Mouse (Mus musculus) spleen, postnatal 4 days (tissue): ENCODE measurements around the gene Nucb1.
"Not testable (repeated sequence)": the region's sequence is repeated elsewhere in the genome, so short reads cannot be mapped to it uniquely, and the experiment has no call there.

Experiments
- DNase-seq, 2 experiments: peaks; one replicate each; pipeline ENCODE4 v3.0.0; 2022; ENCODE audit warnings: low spot score in 2 of 2

The Nucb1 gene

DNA sequence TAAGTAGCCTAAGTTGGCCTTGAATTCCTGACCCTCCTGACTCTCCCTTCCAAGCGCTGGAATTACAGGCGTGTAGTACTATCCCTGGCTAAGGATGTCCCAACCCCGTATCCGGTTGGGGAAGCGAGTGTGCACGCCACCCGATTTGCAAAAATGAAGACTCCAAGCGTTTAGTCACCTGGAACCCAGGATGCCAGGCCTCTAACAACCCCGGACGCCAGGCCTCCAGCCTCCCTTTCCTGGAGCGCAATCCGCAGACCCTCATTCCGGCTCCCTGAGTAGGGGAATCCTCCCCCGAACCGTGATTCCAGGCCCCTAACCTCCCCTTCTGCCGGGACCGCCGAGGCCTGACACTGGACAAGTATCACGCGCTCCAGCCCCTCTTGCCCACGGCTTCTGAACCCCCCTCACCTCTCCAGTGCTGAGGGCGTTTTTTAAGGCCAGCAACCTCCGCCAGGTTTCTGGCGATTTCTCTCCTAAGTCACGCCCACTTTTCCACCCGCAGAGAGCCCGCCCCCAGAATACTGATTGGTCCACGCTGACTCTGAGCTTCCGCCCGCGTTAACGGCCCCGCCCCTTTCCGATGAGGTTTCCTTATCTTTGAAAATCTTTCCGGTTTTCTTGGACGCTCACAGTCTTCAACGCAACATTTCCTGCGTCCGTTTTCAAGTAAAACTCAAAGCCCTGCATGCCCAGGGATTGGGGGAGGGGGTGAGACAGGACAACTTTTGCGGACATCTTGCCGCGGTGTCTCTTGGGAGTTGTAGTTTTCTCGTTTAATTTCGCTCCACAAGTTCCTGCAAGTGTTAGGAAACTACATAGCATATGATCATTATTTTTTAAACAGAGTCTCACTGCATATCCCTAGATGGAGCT, at the start of gene Nucb1:
TSS of gene Nucb1 (minus strand) at position 495 of the 876 bp plus-strand sequence.
- peak; percentile 93 to 94 for DNase-seq

- DNase-seq = no peak
Measured at GRCm38 (mm10) chr7:45558907-45559306, 48.7 kb upstream of the Nucb1 start.

DNA sequence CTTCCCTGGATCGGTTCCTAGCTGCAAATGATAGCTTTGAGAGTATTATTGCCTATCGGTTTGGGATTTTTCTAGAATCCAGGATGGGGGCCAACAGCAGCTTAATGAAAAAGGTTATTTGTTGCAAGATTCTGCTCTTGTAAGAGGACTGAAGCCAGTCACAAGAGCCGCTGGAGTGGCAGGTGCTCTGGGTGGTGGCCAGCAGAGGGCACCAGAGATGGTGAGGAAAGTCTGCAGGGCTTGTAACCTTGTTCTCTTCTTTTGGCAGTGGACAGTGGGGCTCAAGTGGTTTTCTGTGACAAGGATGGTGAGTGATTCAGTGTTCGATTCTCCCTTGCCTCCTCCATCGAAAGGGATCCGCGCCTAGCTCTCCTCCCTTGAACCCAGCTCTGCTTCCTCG, 45.6 kb upstream of the Nucb1 start:
- DNase-seq = peak; percentile 81 to 92

DNA sequence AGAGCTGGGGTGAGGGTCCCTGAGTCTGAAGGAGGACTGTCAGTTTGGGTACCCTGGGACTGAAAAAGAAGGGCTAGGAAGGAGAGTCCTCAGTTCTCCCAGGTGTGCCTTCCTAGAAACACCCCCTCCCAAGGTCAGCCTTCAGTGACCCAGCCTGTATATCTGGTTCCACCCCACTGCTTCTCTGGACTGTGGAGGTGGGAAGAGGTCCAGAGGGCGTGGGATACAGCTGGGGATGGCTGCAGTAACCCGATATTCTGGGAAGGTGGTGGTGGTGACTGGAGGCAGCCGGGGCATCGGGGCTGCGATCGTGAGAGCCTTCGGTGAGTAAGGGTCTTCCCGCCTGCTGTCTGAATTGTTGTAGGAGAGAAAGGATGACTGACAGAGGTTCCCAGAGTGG, 44.5 kb upstream of the Nucb1 start, which contains the start of gene Hsd17b14:
TSS of gene Hsd17b14 (plus strand) at position 150 of the 400 bp plus-strand sequence.
- DNase-seq = no peak

GRCm38 (mm10) chr7:45553990-45554389, 43.8 kb upstream of the Nucb1 start:
- no peak for DNase-seq

DNA sequence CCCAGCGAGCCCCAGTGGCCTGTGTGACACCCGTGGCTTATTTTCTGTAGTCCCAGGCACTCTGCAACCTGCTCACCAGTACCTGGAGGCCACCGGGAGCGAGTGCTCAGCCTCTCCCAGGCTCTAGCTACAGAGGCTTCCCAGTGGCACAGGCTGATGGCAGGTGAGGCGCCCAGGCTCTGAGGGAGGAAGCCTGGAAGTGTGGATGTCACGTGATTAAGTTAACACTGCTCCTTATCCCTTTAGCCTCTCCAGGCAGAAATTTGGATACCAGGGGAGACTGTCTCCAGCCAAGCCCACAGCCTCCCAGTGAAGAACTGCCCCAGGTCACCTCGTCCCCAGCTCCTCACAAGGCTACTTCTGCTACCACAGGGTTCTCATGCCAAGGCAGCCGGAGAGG, 43.3 kb upstream of the Nucb1 start:
- DNase-seq = no peak

DNA sequence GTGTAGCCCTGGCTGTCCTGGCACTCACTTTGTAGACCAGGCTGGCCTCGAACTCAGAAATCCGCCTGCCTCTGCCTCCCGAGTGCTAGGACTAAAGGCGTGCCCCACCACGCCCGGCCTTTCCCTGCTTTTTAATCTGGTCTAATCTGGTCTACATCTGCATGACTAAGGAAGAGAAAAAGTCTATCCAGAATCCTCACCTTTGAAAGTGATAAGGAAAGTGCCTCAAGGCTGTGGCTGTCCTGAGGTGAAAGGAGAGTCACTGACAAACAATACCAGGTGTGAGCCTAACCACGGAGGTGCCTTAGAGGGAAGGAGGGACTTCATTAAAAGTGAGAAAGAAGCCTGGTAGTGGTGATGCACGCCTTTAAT, 41.3 kb upstream of the Nucb1 start:
- DNase-seq = no peak

- no peak for DNase-seq
Measured at GRCm38 (mm10) chr7:45550821-45551511, 40.8 kb upstream of the Nucb1 start.

DNA sequence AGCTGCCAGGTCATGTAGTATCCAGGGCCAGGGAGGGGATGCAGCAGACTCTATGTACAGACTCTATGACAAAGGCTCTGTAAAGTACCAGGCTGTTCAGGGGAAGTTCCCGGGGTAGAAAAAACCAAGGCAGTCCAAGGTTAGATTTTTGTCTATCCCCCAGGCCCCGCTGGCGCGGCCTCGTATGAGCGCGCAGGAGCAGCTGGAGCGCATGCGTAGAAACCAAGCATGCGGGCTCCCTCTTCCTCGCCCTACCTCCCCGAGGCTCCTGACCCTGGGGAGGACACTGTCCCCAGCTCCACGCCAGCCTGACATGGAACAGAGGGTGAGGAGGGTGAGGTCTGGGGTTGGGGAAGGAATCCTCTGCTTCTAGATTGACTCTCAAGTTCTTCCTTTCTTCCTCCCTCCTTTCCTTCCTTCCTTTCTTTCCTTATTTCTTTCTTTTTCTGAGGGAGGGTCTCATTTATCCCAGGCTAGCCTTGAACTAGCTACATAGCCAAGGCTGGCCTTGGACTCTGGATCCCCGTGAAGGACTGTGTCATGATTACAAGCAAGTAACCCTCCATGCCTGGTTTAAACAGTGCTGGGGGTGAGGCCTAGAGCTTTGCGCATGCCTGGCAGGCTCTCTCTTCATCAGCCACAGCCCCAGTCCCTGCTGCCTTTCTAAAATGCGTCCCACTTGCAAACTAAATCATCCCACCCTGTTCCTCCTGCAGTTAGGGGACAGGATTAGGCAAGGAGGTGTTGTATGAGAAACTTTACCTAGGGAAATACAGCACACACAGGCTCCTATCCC, 39.6 kb upstream of the Nucb1 start:
- DNase-seq = no peak

- no peak for DNase-seq
Measured at GRCm38 (mm10) chr7:45544525-45544924, 34.3 kb upstream of the Nucb1 start.

DNA sequence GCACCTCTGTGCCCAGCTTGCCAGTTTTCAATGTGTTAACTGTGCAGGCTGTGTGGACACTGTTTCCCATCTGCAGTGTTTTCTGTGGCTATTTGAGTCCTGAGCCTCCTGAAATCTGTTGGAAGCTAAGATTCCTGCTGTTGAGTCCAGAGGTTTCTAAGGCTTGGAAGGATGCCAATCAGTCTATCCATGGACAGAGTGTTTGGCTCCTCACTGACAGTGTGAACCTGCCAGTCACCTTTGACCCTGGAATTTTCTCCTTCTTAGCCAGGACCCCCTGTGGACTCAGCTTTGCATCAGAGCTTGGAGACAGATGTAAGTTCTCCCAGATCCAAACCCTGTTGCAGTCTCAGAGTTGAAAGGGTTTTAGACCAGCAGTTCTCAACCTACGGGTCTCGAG, 30.0 kb upstream of the Nucb1 start:
- no peak for DNase-seq

DNA sequence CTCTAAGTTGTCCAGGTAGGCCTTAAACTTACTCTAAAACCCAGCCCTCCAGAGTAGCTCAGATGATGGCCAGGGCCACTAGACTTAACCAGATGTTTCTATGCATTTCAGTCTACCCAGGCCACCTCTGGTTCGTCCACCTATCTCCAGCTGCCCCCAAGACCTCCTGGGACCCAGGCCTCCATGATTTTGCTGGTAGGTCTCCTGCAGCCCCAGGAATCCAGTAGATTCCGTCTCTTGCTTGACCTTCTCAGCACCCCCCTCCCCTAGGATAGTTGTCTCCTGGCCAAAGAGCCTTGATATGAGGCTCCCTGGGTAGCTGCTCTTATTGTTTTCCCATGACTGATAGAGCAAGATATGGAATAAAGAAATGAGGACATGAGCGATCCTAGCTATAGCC, 28.9 kb upstream of the Nucb1 start:
- no peak for DNase-seq

DNA sequence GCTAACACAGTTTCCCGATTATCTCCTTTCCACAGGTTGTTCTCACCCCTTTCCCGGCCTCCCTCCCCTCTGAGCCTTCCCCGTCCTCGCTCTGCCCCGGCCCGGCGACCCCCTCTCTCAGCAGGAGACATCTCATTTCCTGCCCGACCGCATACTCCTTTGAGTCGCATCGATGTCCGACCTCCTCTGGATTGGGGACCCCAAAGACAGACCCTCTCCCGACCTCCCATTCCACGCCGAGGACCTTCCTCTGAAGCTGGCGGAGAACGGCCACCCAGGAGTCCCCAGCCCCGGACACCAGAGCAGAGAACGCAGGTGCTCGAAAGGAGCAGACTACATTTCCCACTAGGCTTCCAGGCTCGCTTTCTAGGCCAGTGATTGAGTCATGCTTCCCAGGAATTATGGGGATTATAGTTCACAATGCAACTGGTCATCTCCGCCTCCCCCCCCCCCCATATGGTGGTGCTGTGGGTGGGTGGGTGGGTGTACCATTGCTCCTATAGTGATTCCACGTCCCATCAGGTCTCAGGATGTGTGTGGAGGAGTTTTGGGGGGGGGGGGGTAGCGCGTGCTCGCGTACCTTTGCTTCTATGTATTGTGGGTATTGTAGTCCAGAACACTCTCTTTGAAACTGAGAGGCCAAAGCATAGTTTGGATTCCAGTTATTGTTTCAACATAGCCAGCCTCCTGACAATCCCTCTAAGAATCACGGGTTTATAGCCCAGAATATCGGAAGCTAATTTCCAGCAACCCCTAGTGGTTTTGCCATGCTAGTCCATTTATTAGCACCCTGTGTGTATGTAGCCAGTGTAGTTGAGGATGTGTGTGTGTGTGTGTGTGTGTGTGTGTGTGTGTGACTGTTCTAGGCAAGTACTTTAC, 28.2 kb upstream of the Nucb1 start:
- DNase-seq = no peak

- no peak for DNase-seq
Measured at GRCm38 (mm10) chr7:45537602-45538001, 27.4 kb upstream of the Nucb1 start.

DNA sequence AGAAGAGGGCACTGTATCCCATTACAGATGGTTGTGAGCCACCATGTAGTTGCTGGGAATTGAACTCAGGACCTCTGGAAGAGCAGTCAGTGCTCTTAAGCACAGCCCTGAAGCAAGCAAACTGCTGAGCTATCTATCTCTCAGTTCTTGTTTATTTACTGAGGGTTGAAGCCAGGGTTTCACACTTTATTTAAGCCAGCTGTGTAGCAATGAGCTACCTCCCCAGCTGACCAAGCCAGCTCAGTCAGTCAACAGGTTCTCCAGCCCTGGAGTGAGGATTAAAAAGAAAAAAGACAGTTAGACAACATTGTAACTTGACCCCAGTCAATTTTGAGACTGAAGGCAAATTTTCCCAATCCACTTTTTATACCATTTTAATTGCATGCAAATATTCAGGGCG, 25.5 kb upstream of the Nucb1 start:
- DNase-seq = no peak

DNA sequence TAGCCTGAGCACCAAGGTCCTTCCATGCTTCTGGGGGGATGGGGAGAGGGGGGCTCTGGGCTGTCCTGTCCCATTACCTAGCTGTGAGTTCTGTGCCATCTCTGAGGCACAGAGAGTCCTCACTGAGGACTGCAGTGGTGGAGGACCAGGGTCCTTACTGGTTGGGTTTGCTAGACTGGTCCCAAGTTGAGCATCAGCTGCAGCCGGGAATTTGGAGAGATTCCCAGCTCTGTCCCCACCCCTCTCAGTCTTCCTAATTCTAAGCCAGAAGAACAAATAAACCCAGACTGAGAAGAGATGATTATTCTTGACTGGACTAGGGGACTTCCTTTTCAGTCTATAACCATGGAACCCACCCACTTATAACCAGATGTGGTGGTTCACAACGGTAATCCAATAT, 20.4 kb upstream of the Nucb1 start:
- DNase-seq = no peak

- no peak for DNase-seq
Measured at GRCm38 (mm10) chr7:45529461-45529860, 19.3 kb upstream of the Nucb1 start.

DNA sequence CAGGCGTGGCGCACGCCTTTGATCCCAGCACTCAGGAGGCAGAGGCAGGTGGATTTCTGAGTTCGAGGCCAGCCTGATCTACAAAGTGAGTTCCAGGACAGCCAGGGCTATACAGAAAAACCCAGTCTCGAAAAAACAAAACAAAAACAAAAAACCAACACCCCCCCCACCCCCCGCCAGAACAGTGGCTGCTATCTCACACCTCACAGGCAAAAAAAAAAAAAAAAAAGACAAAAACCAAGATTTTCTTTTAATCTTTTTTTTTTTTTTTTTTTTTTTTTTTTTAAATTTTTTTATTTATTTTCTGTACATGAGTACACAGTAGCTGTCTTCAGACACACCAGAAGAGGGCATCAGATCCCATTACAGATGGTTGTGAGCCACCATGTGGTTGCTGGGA, 17.0 kb upstream of the Nucb1 start:
- not testable (repeated sequence) for DNase-seq

DNA sequence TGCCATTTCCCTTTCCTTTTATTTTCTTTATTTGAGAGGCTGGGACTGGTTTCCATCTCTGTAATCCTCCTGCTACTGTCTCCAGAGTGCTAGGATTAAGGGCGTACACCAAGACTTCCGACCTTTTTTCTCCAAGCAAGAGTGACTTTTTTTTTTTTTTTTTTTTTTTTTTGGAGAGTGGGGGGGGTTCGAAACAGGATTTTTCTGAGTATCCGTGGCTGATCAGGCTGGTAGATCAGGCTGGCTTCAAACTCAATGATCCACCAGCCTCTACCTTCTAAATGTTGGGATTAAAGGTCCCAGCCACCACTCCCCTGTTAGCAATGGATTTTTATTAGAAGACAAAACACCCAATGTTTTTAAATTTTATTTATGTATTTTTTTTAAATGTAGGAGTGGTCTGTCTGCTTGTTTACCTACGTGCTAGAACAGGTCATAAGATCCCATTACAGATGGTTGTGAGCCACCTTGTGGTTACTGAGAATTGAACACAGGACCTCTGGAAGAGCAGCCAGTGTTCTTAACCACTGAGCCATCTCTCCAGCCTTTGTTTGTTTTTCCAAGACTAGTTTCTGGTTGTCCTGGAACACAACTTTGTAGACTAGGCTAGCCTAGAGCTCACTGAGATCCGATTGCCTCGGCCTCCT, 16.4 kb upstream of the Nucb1 start:
- DNase-seq = peak in 1 of 2 experiments; percentile 45

GRCm38 (mm10) chr7:45525809-45526473, 15.7 kb upstream of the Nucb1 start, which contains the start of the genes Ppp1r15a and Plekha4:
TSS of gene Ppp1r15a (minus strand) at chr7:45526268.
TSS of gene Plekha4 (plus strand) at chr7:45526330.
- DNase-seq = peak; percentile 95 to 98
